Mouse (Mus musculus) embryo, embryonic 9.5 days (tissue): Measurements from ENCODE around the gene Megf11.
"Not testable (repeated sequence)": the region's sequence is repeated elsewhere in the genome, so short reads cannot be mapped to it uniquely, and the experiment has no call there.

Experiments used
- DNase-seq: peaks from one replicate; pipeline ENCODE4 v3.0.0-alpha.2; 2017; ENCODE audit errors: extremely low spot score

The Megf11 gene

GRCm38 (mm10) chr9:64466090-64466489 is 80.7 kb downstream of the Megf11 start:
- no peak for DNase-seq

- DNase-seq = no peak
These were observed 81.1 kb downstream of the Megf11 start for GRCm38 (mm10) chr9:64466564-64466963.

DNA sequence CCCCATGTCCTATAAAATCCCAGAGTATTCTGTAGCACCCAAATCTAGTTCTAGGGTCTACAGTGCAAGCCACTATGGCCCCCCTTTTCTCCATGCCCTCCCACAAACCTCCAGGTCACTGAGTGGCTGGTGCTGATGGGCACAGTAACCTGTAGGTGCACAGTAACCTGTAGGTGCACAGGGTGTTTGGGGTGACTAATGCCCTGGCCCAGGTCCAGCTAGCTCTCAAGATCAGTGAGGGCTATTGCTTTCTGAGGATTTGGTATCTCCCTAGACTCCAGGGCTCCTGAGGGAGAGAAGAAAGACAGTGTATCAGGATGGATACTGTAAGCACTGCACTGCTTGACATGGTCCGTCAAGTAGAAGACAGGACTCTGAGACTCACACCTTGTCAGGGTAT is 85.4 kb downstream of the Megf11 start:
- DNase-seq = no peak

GRCm38 (mm10) chr9:64471336-64471735 is 85.9 kb downstream of the Megf11 start:
- no peak for DNase-seq

DNA sequence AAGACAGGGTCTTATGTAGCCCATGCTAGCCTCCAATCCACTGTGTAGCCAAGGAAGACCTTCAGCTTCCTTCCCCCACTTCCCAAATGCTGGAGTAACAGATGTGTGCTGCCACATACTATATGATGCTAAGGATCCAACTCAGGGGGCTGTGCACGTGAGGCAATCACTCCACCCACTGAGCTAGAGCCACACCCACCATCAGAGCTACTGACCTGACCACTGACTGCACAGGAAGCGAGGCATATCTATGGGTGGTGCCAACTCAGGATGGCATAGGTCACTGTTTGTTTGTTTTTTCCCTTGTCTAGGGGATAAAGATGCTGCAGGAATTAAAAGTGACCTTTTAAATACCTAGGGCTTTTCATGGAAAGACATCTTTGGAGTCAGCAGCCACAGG is 86.7 kb downstream of the Megf11 start:
- no peak for DNase-seq

DNA sequence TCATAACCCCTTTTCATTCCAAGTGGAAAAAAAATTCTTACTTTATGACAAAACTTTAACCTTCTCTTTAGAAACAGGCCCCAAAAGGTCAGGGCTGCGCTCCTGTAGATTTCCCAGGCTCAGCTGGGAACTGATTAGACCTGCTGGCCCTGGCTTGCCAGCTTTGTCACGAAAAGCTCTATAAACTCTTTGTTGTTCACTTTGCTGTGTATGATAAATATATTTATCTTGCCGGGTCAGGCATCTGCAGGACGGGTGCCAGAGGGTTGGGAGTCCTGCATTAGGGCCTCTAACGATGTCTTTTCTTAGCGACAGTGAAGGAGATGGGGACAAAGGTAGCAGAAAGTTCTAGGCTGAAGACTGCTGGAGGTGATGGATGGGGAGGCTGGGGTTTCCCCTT is 87.3 kb downstream of the Megf11 start:
- DNase-seq = no peak

DNA sequence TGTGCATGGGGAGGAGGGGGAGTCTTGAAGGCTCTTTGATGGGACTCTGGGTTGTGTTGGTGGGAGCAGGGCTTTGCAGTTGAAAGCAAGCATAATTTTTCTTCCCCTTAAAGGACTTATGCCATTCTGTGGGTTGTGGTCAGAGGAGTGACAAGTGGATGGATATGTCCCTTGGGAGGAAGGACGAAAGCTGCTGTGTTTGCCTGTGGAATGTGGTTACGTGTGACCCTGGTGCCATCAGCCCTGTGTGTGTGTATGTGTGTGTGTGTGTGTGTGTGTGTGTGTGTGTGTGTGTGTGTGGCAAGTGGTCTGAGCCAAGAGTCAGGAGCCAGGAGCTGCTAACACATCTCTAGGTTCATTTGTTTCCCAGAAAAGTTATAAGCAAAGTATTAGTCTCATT is 87.7 kb downstream of the Megf11 start:
- DNase-seq = no peak

- no peak for DNase-seq
These were observed 88.3 kb downstream of the Megf11 start for GRCm38 (mm10) chr9:64473695-64474094.

GRCm38 (mm10) chr9:64474142-64474541 is 88.7 kb downstream of the Megf11 start:
- no peak for DNase-seq

DNA sequence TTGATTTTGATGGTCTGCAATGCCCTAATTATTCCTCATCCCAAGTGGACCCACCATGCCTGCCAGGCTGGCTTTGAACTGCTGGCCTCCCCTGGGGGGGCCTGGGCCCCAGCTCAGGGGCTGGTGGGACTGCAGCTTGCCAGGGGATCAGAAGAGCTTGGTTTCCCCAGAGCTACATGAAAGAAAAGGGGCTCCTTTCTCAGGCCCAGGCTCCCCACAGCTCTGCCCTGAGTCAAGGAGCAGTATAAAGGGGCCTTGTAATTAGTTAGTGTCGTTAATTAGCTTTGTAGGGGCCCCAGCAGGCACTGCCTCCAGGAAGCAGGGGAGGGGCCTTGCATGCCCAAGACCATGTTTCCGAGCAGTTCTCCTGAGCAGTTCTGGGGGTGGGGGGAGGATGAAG is 90.5 kb downstream of the Megf11 start:
- no peak for DNase-seq

- not testable (repeated sequence) for DNase-seq
These were observed 92.0 kb downstream of the Megf11 start for GRCm38 (mm10) chr9:64477397-64477796.

- DNase-seq = no peak
These were observed 96.7 kb downstream of the Megf11 start for GRCm38 (mm10) chr9:64482126-64482525.

DNA sequence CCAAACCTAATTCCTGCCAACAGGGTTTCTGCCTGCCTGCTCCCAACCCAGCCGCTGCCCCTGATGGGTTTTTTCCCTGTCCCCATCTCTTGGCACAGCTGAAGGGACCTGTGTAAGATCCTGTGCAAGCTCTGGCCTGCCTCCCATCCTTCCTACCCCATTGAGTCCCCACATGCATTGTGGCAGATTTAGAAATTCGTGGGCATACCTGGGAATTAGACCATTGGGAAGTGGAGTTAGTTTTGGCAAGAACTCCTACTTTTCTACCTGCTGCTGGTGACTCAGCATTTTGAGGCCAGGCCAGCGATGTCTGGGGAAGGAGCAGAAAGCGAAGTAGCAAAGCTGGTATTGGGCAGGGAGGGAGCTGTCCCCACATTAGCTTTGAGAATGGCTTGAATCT is 102.0 kb downstream of the Megf11 start:
- DNase-seq = no peak

DNA sequence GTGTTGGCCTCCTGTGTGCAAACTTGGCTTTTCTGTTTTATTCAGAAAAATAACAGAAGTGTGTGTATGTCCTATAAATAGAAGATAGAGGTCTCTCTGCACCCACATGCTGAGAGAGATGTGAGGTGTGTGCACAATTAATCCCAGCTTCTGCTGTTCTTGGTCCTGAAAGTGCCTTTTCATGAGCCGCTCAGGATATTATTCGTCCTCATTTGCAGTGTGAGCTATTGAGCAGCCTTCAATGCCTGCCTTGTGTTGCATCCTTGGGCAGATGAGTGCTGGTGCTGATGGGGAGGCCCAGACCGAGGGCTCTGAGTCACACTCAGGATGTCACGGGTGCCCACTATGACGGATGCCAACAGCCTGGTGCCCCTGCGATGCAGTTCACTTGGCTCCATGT is 109.2 kb downstream of the Megf11 start:
- no peak for DNase-seq

GRCm38 (mm10) chr9:64498929-64499328 is 113.5 kb downstream of the Megf11 start:
- no peak for DNase-seq

DNA sequence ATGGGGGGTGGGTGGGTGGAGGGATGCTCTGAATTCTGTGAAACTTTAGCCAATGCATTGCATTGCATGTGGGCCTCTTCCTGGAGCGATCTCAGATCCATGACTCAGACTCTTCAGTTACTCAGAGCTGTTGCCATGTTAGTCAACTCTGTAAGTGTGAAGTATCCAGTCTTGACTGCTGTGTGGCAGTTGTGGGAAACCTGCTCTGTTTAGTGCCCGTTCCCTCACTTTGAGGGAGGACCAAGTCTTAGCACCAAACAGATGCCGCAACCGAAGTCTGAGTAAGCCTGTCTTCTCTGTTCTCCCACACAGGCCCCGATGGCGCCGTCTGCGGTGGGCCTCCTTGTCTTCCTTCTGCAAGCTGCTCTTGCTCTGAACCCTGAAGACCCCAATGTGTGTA is 115.8 kb downstream of the Megf11 start:
- DNase-seq = no peak

GRCm38 (mm10) chr9:64503996-64504395 is 118.6 kb downstream of the Megf11 start:
- no peak for DNase-seq

DNA sequence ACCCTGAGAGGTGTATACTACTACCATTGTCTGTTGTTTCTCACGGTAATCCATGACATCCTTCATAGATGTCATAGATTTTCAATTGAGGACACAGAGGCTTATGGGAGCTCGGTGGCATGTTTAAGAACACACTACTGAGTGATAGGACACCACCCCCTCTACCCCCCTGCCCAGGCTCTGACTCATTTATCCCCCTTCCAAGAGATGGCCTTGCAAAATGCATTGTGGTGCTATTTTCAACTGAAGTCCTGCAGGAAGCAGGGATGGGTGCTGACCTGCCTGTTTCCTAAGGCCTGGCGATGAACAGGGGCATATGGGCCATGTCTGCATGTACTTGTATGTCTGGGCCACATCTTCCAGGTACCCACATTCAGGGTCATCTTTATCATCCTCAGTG is 119.0 kb downstream of the Megf11 start:
- no peak for DNase-seq

DNA sequence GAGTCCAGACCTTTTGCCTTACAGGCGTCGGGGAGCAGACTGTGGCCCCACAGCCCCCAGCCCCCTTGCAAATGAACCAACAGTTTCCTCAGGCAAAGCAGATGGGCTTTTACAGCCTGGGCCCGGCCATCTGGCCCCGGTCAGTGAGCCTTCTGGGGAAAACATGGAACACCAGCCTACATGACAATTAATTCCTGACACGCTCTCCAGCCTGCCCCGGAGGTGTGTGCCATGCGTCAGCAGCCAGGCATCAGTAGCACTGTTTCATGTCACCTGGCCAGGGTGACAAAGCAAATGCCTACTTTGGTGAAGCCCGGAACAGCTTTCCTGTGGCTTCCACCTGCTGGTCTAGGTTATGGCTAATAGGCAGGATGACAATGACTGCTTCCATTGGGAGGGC is 119.5 kb downstream of the Megf11 start:
- DNase-seq = no peak

GRCm38 (mm10) chr9:64506440-64507206 is 121.2 kb downstream of the Megf11 start:
- no peak for DNase-seq

DNA sequence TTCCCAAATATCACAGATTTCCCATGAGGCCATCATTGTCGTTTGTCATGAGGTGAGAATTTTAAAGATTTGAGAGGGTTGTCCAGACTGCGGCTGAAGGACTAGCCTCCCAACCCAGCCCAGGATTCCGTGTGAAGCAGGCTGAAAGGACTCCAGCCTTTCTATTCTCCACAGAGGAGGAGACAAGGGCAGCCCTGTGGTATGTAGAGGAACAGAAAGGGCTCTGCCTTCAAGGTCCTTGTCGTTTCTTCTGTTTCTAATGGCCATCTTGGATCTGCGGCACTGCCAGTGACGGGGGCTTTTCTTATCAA is 121.7 kb downstream of the Megf11 start:
- DNase-seq = no peak

DNA sequence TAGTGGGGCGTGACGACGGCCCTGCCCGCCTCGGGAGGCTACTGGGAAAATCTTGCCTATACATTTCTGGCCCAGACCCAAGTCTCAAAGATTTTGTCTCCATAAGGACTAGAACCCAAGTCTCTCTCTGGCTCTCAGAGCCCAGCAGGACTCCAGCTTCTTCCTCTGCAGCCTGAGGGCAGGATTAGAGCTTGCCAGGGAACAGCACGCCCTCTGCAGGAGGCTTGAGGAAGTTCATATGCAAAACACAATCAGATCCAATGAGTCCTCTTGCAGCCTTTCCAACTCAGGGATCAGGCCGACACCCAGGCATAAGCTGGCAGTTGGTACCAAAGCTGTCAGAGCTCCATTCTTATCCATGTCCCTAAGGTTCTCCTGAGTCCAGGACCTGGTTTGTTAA is 122.6 kb downstream of the Megf11 start:
- DNase-seq = peak; percentile 19

- DNase-seq = no peak
These were observed 129.4 kb downstream of the Megf11 start for GRCm38 (mm10) chr9:64514826-64515225.
